Mouse (Mus musculus): ENCODE measurements around the gene Acap1.
"Not testable (repeated sequence)": the region's sequence is repeated elsewhere in the genome, so short reads cannot be mapped to it uniquely, and the experiment has no call there.

Gene Acap1

GRCm38 (mm10) chr11:69876867-69877266 is 18.5 kb downstream of the Acap1 start:
- DNase-seq (ENCODE audit: low read depth, low spot score), result peak; percentile 60

GRCm38 (mm10) chr11:69876186-69876585 is 19.2 kb downstream of the Acap1 start:
- DNase-seq (ENCODE audit: low read depth, low spot score), result no peak

- DNase-seq (ENCODE audit: low read depth, low spot score), result no peak
Measured at GRCm38 (mm10) chr11:69872451-69872850, 22.9 kb downstream of the Acap1 start.

GRCm38 (mm10) chr11:69871822-69872221 is 23.5 kb downstream of the Acap1 start:
- DNase-seq (ENCODE audit: low read depth, low spot score), result no peak

- DNase-seq (ENCODE audit: low read depth, low spot score), result no peak
Measured at GRCm38 (mm10) chr11:69870289-69871069, 24.9 kb downstream of the Acap1 start.

- no peak for DNase-seq (ENCODE audit: low read depth, low spot score)
Measured at GRCm38 (mm10) chr11:69867335-69867734, 28.0 kb downstream of the Acap1 start.

- DNase-seq (ENCODE audit: low read depth, low spot score), result no peak
Measured at GRCm38 (mm10) chr11:69865561-69865960, 29.8 kb downstream of the Acap1 start.

GRCm38 (mm10) chr11:69864138-69864860 is 31.0 kb downstream of the Acap1 start:
- no peak for DNase-seq (ENCODE audit: low read depth, low spot score)

GRCm38 (mm10) chr11:69863729-69864128 is 31.6 kb downstream of the Acap1 start:
- DNase-seq (ENCODE audit: low read depth, low spot score), result not testable (repeated sequence)

GRCm38 (mm10) chr11:69858113-69858998 is 37.0 kb downstream of the Acap1 start, which contains the start of gene Tnk1:
Gene Tnk1 (minus strand): TSS chr11:69858730.
- DNase-seq (ENCODE audit: low read depth, low spot score), result no peak

GRCm38 (mm10) chr11:69855347-69855746 is 40.0 kb downstream of the Acap1 start:
- no peak for DNase-seq (ENCODE audit: low read depth, low spot score)

GRCm38 (mm10) chr11:69854680-69855079 is 40.7 kb downstream of the Acap1 start:
- no peak for DNase-seq (ENCODE audit: low read depth, low spot score)

- no peak for DNase-seq (ENCODE audit: low read depth, low spot score)
Measured at GRCm38 (mm10) chr11:69853994-69854393, 41.3 kb downstream of the Acap1 start.

GRCm38 (mm10) chr11:69850754-69851153 is 44.6 kb downstream of the Acap1 start:
- DNase-seq (ENCODE audit: low read depth, low spot score), result no peak

- no peak for DNase-seq (ENCODE audit: low read depth, low spot score)
Measured at GRCm38 (mm10) chr11:69849884-69850283, 45.5 kb downstream of the Acap1 start.

GRCm38 (mm10) chr11:69849128-69849527 is 46.2 kb downstream of the Acap1 start:
- DNase-seq (ENCODE audit: low read depth, low spot score), result no peak

- DNase-seq (ENCODE audit: low read depth, low spot score), result no peak
Measured at GRCm38 (mm10) chr11:69848021-69848420, 47.3 kb downstream of the Acap1 start.

- no peak for DNase-seq (ENCODE audit: low read depth, low spot score)
Measured at GRCm38 (mm10) chr11:69846738-69847688, 48.3 kb downstream of the Acap1 start.

- DNase-seq (ENCODE audit: low read depth, low spot score), result peak; percentile 65
Measured at GRCm38 (mm10) chr11:69846198-69846680, 49.1 kb downstream of the Acap1 start, which contains the start of gene Plscr3. Gene Plscr3 (plus strand): TSS chr11:69846376.

GRCm38 (mm10) chr11:69838714-69839104 is 56.6 kb downstream of the Acap1 start:
- no peak for DNase-seq (ENCODE audit: low read depth, low spot score)

Data from retina, adult 2 months (tissue).